Mouse (Mus musculus) adrenal gland, adult 18-20 months (tissue): ENCODE measurements around the gene 1700088E04Rik. TPM values are rescaled to one million over a fixed set of nuclear protein-coding genes. Genes with fewer than 3 reads are reported as not detected.

Experiments
- DNase-seq, 2 experiments: peaks; one replicate each; pipeline ENCODE4 v3.0.0; 2021 to 2022; ENCODE audit warnings: low spot score in 2 of 2
- total RNA-seq, 2 experiments: library from RNA; stranded (reverse); gene quantifications; 1 replicate in 1 of 2; 2 replicates in 1 of 2; pipeline ENCODE4 v1.2.3; 2021

1700088E04Rik gene
- total RNA-seq, 2 experiments from 2014 or later, result 7.2 to 8.2 TPM

GRCm38 (mm10) chr15:79101531-79101930 lies 39.5 kb downstream of the 1700088E04Rik start:
- DNase-seq, result no peak

- no peak for DNase-seq
Observed at GRCm38 (mm10) chr15:79100391-79100790, 40.7 kb downstream of the 1700088E04Rik start.

GRCm38 (mm10) chr15:79099456-79099855 lies 41.6 kb downstream of the 1700088E04Rik start:
- no peak for DNase-seq

- no peak for DNase-seq
Observed at GRCm38 (mm10) chr15:79098868-79099267, 42.2 kb downstream of the 1700088E04Rik start.

GRCm38 (mm10) chr15:79098220-79098619 lies 42.8 kb downstream of the 1700088E04Rik start:
- DNase-seq, result no peak

- no peak for DNase-seq
Observed at GRCm38 (mm10) chr15:79097611-79098025, 43.4 kb downstream of the 1700088E04Rik start.

GRCm38 (mm10) chr15:79097135-79097534 lies 43.9 kb downstream of the 1700088E04Rik start:
- DNase-seq, result no peak

GRCm38 (mm10) chr15:79096556-79096955 lies 44.5 kb downstream of the 1700088E04Rik start:
- DNase-seq, result no peak

- no peak for DNase-seq
Observed at GRCm38 (mm10) chr15:79095483-79095882, 45.6 kb downstream of the 1700088E04Rik start.

- no peak for DNase-seq
Observed at GRCm38 (mm10) chr15:79093083-79093839, 47.8 kb downstream of the 1700088E04Rik start.

GRCm38 (mm10) chr15:79092284-79092683 lies 48.8 kb downstream of the 1700088E04Rik start:
- DNase-seq, result no peak

GRCm38 (mm10) chr15:79079567-79079966 lies 61.5 kb downstream of the 1700088E04Rik start:
- no peak for DNase-seq

Other genes starting within 250 kb of the 1700088E04Rik start
- not detected for gene Gm49510, start 241.6 kb downstream of the 1700088E04Rik start, total RNA-seq
- gene Sh3bp1, start 241.5 kb downstream of the 1700088E04Rik start, total RNA-seq, result 1 to 10 TPM; 4.1 to 6.5 TPM
- gene Pdxp, start 227.3 kb downstream of the 1700088E04Rik start, total RNA-seq, result 1 to 10 TPM; 3.1 to 5.4 TPM
- gene Lgals1, start 214.5 kb downstream of the 1700088E04Rik start, total RNA-seq, result 100 to 1,000 TPM; 300 to 824 TPM
- gene Nol12, start 206.3 kb downstream of the 1700088E04Rik start, total RNA-seq, result 10 to 100 TPM; 41.2 to 47.0 TPM
- 100 to 1,000 TPM in 1 of 2 experiments, 10 to 100 TPM in 1; 97.1 to 105 TPM for gene Triobp, start 193.5 kb downstream of the 1700088E04Rik start, total RNA-seq
- gene H1f0, start 112.8 kb downstream of the 1700088E04Rik start, total RNA-seq, result 100 to 1,000 TPM in 1 of 2 experiments, 10 to 100 TPM in 1; 86.2 to 101 TPM
- under 1 TPM in 1 of 2 experiments, not detected in 1; 0.27 TPM for gene Galr3, start 99.4 kb downstream of the 1700088E04Rik start, total RNA-seq
- 10 to 100 TPM; 23.9 to 26.5 TPM for gene Ankrd54, start 78.4 kb downstream of the 1700088E04Rik start, total RNA-seq
- gene Eif3l, start 66.1 kb downstream of the 1700088E04Rik start, total RNA-seq, result 100 to 1,000 TPM; 136 to 139 TPM
- 10 to 100 TPM; 39.0 to 45.5 TPM for gene Micall1, start 32.4 kb downstream of the 1700088E04Rik start, total RNA-seq
- 100 to 1,000 TPM; 137 to 150 TPM for gene Polr2f, start 244 bp downstream of the 1700088E04Rik start, total RNA-seq
- gene Sox10, start 24.0 kb upstream of the 1700088E04Rik start, total RNA-seq, result 1 to 10 TPM in 1 of 2 experiments, under 1 TPM in 1; 0.76 to 2.4 TPM
- 10 to 100 TPM; 15.7 to 18.4 TPM for gene Pick1, start 87.9 kb upstream of the 1700088E04Rik start, total RNA-seq
- gene Gm49486, start 88.1 kb upstream of the 1700088E04Rik start, total RNA-seq, result under 1 TPM in 1 of 2 experiments, not detected in 1; 0.29 TPM
- not detected for gene Slc16a8, start 113.5 kb upstream of the 1700088E04Rik start, total RNA-seq
- under 1 TPM; 0.13 to 0.93 TPM for gene Baiap2l2, start 144.3 kb upstream of the 1700088E04Rik start, total RNA-seq
- gene Pla2g6, start 187.1 kb upstream of the 1700088E04Rik start, total RNA-seq, result 10 to 100 TPM; 25.3 to 26.5 TPM
- gene Maff, start 205.4 kb upstream of the 1700088E04Rik start, total RNA-seq, result 10 to 100 TPM; 14.1 to 44.6 TPM